ENCODE assay signal across 8 mouse cellular contexts in the genomic region with DNA sequence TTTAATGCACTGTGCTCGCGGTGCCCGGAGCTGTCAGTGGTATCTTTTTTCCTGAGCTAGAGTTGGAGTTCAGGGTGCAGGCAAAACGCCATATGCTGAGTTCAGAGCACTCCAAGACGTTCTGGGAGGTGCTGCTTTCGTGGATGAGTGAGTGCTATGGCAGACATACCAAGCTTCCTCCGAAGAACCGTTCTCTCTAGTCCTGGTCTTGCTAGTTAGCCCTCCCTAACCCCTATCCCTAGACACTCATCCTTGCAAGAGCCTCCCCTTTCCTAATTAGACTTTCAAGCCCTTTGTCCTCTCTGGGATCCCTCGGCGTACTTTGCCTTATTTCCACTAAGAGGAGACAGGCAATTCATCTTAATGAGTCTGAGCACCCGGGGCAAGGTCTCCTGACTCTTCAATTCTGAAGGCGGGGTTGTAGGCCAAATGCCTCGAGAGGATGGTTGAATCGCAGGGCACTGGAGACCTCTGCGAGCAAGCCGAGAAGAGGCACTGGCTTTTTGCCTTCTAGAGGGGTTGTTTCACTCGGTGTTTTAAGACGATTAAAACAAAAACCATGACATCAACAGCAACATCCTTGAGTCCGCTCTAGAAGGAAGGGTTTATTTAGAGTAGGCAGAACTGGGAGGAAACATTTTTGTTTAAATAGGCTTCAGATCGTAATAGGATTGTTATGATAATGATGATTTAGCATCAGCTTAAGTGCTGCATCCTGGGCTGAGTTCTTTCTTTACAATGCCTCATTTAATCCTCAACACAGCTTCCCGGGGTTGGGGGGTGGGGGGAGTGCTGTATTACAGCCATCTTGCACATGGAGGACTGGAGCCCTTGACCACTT.
A peak's percentile ranks its signal among the peaks of the same experiment; 100 is the strongest.
DNase-seq lines count a peak whose midpoint lies in the region; ATAC-seq and TF ChIP-seq lines count a peak whose summit lies in the region.

No protein-coding gene starts in this region.

- no peaks in the 10 kb centered on the region for H3K9me3 ChIP-seq in forebrain, postnatal 0 days (ENCODE audit: low read length)
- H3K9me3 ChIP-seq in limb, embryonic 10.5 days (replicated peaks) = no peaks in the 10 kb centered on the region
- H3K9me3 ChIP-seq in stomach, embryonic 16.5 days (replicated peaks; ENCODE audit: control insufficient read depth, low read length) = no peaks in the 10 kb centered on the region

- no peaks in the 10 kb centered on the region for H3K36me3 ChIP-seq in forebrain, postnatal 0 days (ENCODE audit: insufficient read depth)
- H3K36me3 ChIP-seq in limb, embryonic 10.5 days = no peaks in the 10 kb centered on the region
- no peaks in the 10 kb centered on the region for H3K36me3 ChIP-seq in stomach, embryonic 16.5 days (ENCODE audit: control insufficient read depth, insufficient read depth, low read length)

- peaks cover 36% of the 10 kb centered on the region for H3K4me1 ChIP-seq in forebrain, postnatal 0 days (ENCODE audit: insufficient read depth)
- peaks cover 73% of the 10 kb centered on the region for H3K4me1 ChIP-seq in limb, embryonic 10.5 days
- H3K4me1 ChIP-seq in stomach, embryonic 16.5 days (ENCODE audit: control insufficient read depth, insufficient read depth, low read length) = peaks cover 23% of the 10 kb centered on the region

- peak overlapping the region; percentile 14 for H3K4me3 ChIP-seq in forebrain, postnatal 0 days (ENCODE audit: low read depth, low read length)
- peak overlapping the region; percentile 28 for H3K4me3 ChIP-seq in limb, embryonic 10.5 days
- peak overlapping the region; percentile 11; the same call in 1 of the 2 replicates for H3K4me3 ChIP-seq in stomach, embryonic 16.5 days (replicated peaks; ENCODE audit: low read length)

- peak; percentile 39 for ATAC-seq in cerebellum, adult (ENCODE audit: insufficient number of reproducible peaks, low FRiP score, low TSS enrichment)
- peak; percentile 12; the same call in 1 of the 2 replicates for ATAC-seq in forebrain, postnatal 0 days
- ATAC-seq in stomach, embryonic 16.5 days (ENCODE audit: insufficient read depth, low FRiP score) = peak; percentile 63; the same call in 1 of the 2 replicates
- no peak for ATAC-seq in megakaryocyte-erythroid progenitor cell, adult 5-6 weeks (replicated peaks; ENCODE audit: low FRiP score, low TSS enrichment, poor library complexity, severe bottlenecking)

- H3K4me2 ChIP-seq in forebrain, postnatal 0 days (ENCODE audit: low read depth) = peak overlapping the region; percentile 36
- peak overlapping the region; percentile 42 for H3K4me2 ChIP-seq in stomach, embryonic 16.5 days (ENCODE audit: low read depth, low read length)

- no peaks in the 10 kb centered on the region for H3K27me3 ChIP-seq in forebrain, postnatal 0 days (ENCODE audit: insufficient read depth, low read length)
- peaks cover 23% of the 10 kb centered on the region; the same call in 1 of the 2 replicates for H3K27me3 ChIP-seq in limb, embryonic 10.5 days (ENCODE audit: low read depth, poor library complexity, severe bottlenecking)
- H3K27me3 ChIP-seq in stomach, embryonic 16.5 days (ENCODE audit: control insufficient read depth, insufficient read depth, low read length) = no peaks in the 10 kb centered on the region

- 7% methylated on average over 21 of the region's 21 CpGs for WGBS in forebrain, postnatal 0 days
- WGBS in limb, embryonic 10.5 days = 1% methylated on average over 21 of the region's 21 CpGs
- 13% methylated on average over 21 of the region's 21 CpGs for WGBS in stomach, embryonic 16.5 days

- TF ChIP-seq CTCF in forebrain, postnatal 0 days (IDR thresholded peaks at IDR 0.05; ENCODE audit: low read depth) = no peak

- 0 out of 2 replicates have a peak overlapping the region, but pooled peaks have one; percentile 25 for H3K9ac ChIP-seq in forebrain, postnatal 0 days
- H3K9ac ChIP-seq in stomach, embryonic 16.5 days (ENCODE audit: low read length) = no peak overlapping the region; the same call in 1 of the 2 replicates

- peak overlapping the region; percentile 29; the same call in 1 of the 2 replicates for H3K27ac ChIP-seq in forebrain, postnatal 0 days (ENCODE audit: low read depth, low read length)
- peak overlapping the region; percentile 75 for H3K27ac ChIP-seq in limb, embryonic 10.5 days
- no peak overlapping the region for H3K27ac ChIP-seq in stomach, embryonic 16.5 days (ENCODE audit: low read length)

- DNase-seq in cerebellum, adult 8-10 months = no peak
- DNase-seq in R1 (ENCODE audit: low read depth, low spot score) = peak; percentile 94
- DNase-seq in forebrain, postnatal 0 days = peak; percentile 62
- DNase-seq in limb, embryonic 10.5 days (ENCODE audit: low spot score) = peak; percentile 51
- DNase-seq in frontal cortex, postnatal 25 days (ENCODE audit: low spot score in 2 of 2) = no peak

Comparison
In these comparisons a context has a peak if more than half of its experiments do, and no peak if none do; other contexts are left out.
1. DNase-seq: peak in R1 (single experiment), forebrain, postnatal 0 days (single experiment) and limb, embryonic 10.5 days (single experiment); none in cerebellum, adult 8-10 months (single experiment) and frontal cortex, postnatal 25 days (0 of 2).
2. Peak in every context shown above with its lines, with median percentiles within 50 percentile points of each other: H3K4me3 ChIP-seq.